21 mouse cellular contexts compared by ENCODE assay signal in genomic region chr3:59456938-59457337, GRCm38 (mm10).
"Had no signal": no experiment of that assay in that cellular context is flagged by ENCODE, and none has a peak within 500 bp of the region (broad histone marks: within the 10 kb centered on the region; RNA-seq: fewer than 3 reads in every experiment).

No protein-coding gene starts in this region.

- H3K36me3 ChIP-seq: limb, embryonic 12.5 days; limb, embryonic 15.5 days; midbrain, embryonic 15.5 days; neural tube, embryonic 12.5 days; neural tube, embryonic 15.5 days had no signal

- H3K27me3 ChIP-seq: limb, embryonic 12.5 days; limb, embryonic 15.5 days; midbrain, embryonic 15.5 days; neural tube, embryonic 12.5 days; neural tube, embryonic 15.5 days had no signal

- ATAC-seq: liver, postnatal 0 days; midbrain, embryonic 15.5 days had no signal

- H3K9me3 ChIP-seq: limb, embryonic 12.5 days; limb, embryonic 15.5 days; midbrain, embryonic 15.5 days; neural tube, embryonic 12.5 days; neural tube, embryonic 15.5 days had no signal

- H3K4me3 ChIP-seq: limb, embryonic 12.5 days; limb, embryonic 15.5 days; midbrain, embryonic 15.5 days; neural tube, embryonic 12.5 days; neural tube, embryonic 15.5 days had no signal

- H3K27ac ChIP-seq: limb, embryonic 12.5 days; limb, embryonic 15.5 days; liver, embryonic 14.5 days; midbrain, embryonic 15.5 days; neural tube, embryonic 12.5 days; neural tube, embryonic 15.5 days had no signal

- H3K9ac ChIP-seq: limb, embryonic 12.5 days; limb, embryonic 15.5 days; liver, embryonic 14.5 days; liver, postnatal 0 days; midbrain, embryonic 15.5 days; neural tube, embryonic 12.5 days; neural tube, embryonic 15.5 days had no signal

- DNase-seq: kidney, adult 11 months; kidney, adult 8-10 months; kidney, postnatal 14 days; kidney, postnatal 4 days; left cerebral cortex, postnatal 4 days; liver, postnatal 0 days; lung, postnatal 4 days; right cerebral cortex, adult 18-20 months; right cerebral cortex, postnatal 14 days; right cerebral cortex, postnatal 4 days; thymus, adult 2 months; thymus, postnatal 14 days; thymus, postnatal 4 days had no signal

- H3K4me2 ChIP-seq: limb, embryonic 12.5 days; limb, embryonic 15.5 days; liver, embryonic 11.5 days; midbrain, embryonic 11.5 days; midbrain, embryonic 15.5 days; neural tube, embryonic 12.5 days; neural tube, embryonic 15.5 days had no signal

- H3K4me1 ChIP-seq: limb, embryonic 12.5 days; limb, embryonic 15.5 days; midbrain, embryonic 15.5 days; neural tube, embryonic 12.5 days; neural tube, embryonic 15.5 days had no signal
